Mouse (Mus musculus): Measurements from ENCODE around the gene Prr5l. TPM values are rescaled to one million over a fixed set of nuclear protein-coding genes. Genes with fewer than 3 reads are reported as not detected.

The Prr5l gene
- polyA plus RNA-seq, 1 experiment, result 0.43 TPM

DNA sequence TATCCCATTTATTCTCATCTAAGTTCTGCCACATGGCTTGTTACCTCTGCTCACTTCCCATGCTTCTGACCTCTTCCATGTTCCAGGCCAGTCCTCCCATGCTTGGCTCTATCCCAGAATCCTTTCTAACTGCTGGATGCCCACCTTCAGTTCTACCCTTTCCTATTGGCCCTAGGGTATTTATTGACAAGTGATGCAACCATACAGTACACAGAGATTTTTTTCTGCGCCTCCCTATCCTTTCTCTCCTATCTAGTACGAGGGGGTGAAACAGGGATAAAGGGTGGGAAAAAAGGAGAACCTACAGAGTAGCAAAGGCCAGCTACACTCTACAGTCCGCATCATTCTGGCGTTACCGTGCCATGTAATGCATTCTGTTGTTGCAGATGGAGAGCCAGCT, 194.8 kb downstream of the Prr5l start:
- peaks cover 2% of the 10 kb centered on the region for H3K79me3 ChIP-seq (ENCODE audit: low read depth)
- no peaks in the 10 kb centered on the region for H3K27me3 ChIP-seq (ENCODE audit: control insufficient read depth, insufficient read depth, insufficient read length)
- no peak overlapping the region for H3K4me3 ChIP-seq (ENCODE audit: insufficient read depth, poor library complexity, severe bottlenecking)
- H3K79me2 ChIP-seq (ENCODE audit: control insufficient read depth, insufficient read depth), result peaks cover 6% of the 10 kb centered on the region
- peaks cover 77% of the 10 kb centered on the region for H3K36me3 ChIP-seq (ENCODE audit: control insufficient read depth, insufficient read depth)
- H3ac ChIP-seq (ENCODE audit: control insufficient read depth, insufficient read length, low read depth), result no peak overlapping the region
- TF ChIP-seq CTCF (IDR thresholded peaks at IDR 0.05; ENCODE audit: control insufficient read depth, insufficient read depth, insufficient read length), result no peak
- no peak for TF ChIP-seq USF1 (IDR thresholded peaks at IDR 0.05; ENCODE audit: low read depth)
- no peak for TF ChIP-seq CEBPB (IDR thresholded peaks at IDR 0.05; ENCODE audit: low read depth)
- no peak for TF ChIP-seq MYOD1 (IDR thresholded peaks at IDR 0.05; ENCODE audit: control insufficient read depth, insufficient read length, low read depth)
- TF ChIP-seq MAX (IDR thresholded peaks at IDR 0.05), result no peak
- no peak for TF ChIP-seq MYOG (IDR thresholded peaks at IDR 0.05; ENCODE audit: control insufficient read depth, extremely low read depth, insufficient read length)
- TF ChIP-seq FOSL1 (IDR thresholded peaks at IDR 0.05; ENCODE audit: insufficient read depth, low read length, poor library complexity, severe bottlenecking), result no peak

DNA sequence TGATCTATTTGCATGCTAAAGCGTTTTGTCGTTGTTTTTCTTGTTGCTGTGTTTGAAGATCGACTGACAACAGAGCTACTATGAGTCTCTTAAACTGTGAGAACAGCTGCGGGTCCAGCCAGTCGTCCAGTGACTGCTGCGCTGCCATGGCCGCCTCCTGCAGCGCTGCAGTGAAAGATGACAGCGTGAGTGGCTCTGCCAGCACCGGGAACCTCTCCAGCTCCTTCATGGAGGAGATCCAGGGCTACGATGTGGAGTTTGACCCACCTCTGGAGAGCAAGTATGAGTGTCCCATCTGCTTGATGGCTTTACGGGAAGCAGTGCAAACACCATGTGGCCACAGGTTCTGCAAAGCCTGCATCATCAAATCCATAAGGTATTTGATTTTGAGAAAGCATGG, 198.4 kb downstream of the Prr5l start:
- Histone ChIP-seq H3K79me3 (ENCODE audit: low read depth) (peaks cover 19% of the 10 kb centered on the region), H3K4me3 (ENCODE audit: insufficient read depth, poor library complexity, severe bottlenecking) (no peak overlapping the region), H3ac (ENCODE audit: control insufficient read depth, insufficient read length, low read depth) (no peak overlapping the region), H3K79me2 (ENCODE audit: control insufficient read depth, insufficient read depth) (peaks cover 42% of the 10 kb centered on the region), H3K27me3 (ENCODE audit: control insufficient read depth, insufficient read depth, insufficient read length) (no peaks in the 10 kb centered on the region), H3K36me3 (ENCODE audit: control insufficient read depth, insufficient read depth) (peaks cover 46% of the 10 kb centered on the region)
- TF ChIP-seq CTCF (IDR thresholded peaks at IDR 0.05; ENCODE audit: control insufficient read depth, insufficient read depth, insufficient read length) (no peak), CEBPB (IDR thresholded peaks at IDR 0.05; ENCODE audit: low read depth) (no peak), MYOG (IDR thresholded peaks at IDR 0.05; ENCODE audit: control insufficient read depth, extremely low read depth, insufficient read length) (no peak), MYOD1 (IDR thresholded peaks at IDR 0.05; ENCODE audit: control insufficient read depth, insufficient read length, low read depth) (no peak), FOSL1 (IDR thresholded peaks at IDR 0.05; ENCODE audit: insufficient read depth, low read length, poor library complexity, severe bottlenecking) (no peak), USF1 (IDR thresholded peaks at IDR 0.05; ENCODE audit: low read depth) (no peak), MAX (IDR thresholded peaks at IDR 0.05) (no peak)

DNA sequence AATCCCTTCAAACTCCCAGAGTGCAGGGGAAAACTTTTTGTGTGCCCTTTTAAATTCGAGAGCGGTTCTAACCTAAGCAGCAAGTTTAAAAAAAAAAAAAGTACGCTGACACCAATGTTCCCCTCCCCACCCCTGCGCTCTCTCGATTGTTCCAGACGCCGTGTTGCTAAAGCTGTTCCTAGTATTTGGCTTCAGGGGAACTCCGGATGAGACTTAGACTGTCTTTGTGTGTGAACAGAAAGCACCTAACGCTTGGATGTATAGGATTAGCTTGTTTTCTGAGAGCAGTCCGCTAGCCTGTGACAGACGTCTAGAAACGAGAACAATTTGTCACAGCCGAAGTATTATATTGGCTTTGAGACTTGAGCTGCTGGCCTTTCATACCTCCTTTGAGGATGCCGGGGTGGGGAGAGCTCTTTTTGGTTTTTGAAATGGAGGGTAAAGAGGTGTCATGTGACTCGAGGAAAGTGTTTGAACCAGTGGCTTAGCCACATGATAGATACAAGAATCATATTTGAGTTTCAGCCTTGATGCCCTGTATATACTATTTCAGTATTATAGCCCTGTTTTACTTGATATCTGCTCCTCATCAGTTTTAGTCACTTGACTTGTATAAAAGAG, 203.6 kb downstream of the Prr5l start:
- H3K4me3 ChIP-seq (ENCODE audit: insufficient read depth, poor library complexity, severe bottlenecking), result peak overlapping the region; percentile 95
- H3K36me3 ChIP-seq (ENCODE audit: control insufficient read depth, insufficient read depth), result peaks cover 13% of the 10 kb centered on the region
- peaks cover 28% of the 10 kb centered on the region for H3K79me3 ChIP-seq (ENCODE audit: low read depth)
- peak overlapping the region; percentile 63 for H3ac ChIP-seq (ENCODE audit: control insufficient read depth, insufficient read length, low read depth)
- peaks cover 54% of the 10 kb centered on the region for H3K79me2 ChIP-seq (ENCODE audit: control insufficient read depth, insufficient read depth)
- TF ChIP-seq USF1 (IDR thresholded peaks at IDR 0.05; ENCODE audit: low read depth) (peak; percentile 47), MAX (IDR thresholded peaks at IDR 0.05) (no peak)
- H3K27me3 ChIP-seq (ENCODE audit: control insufficient read depth, insufficient read depth, insufficient read length), result peaks cover 13% of the 10 kb centered on the region

DNA sequence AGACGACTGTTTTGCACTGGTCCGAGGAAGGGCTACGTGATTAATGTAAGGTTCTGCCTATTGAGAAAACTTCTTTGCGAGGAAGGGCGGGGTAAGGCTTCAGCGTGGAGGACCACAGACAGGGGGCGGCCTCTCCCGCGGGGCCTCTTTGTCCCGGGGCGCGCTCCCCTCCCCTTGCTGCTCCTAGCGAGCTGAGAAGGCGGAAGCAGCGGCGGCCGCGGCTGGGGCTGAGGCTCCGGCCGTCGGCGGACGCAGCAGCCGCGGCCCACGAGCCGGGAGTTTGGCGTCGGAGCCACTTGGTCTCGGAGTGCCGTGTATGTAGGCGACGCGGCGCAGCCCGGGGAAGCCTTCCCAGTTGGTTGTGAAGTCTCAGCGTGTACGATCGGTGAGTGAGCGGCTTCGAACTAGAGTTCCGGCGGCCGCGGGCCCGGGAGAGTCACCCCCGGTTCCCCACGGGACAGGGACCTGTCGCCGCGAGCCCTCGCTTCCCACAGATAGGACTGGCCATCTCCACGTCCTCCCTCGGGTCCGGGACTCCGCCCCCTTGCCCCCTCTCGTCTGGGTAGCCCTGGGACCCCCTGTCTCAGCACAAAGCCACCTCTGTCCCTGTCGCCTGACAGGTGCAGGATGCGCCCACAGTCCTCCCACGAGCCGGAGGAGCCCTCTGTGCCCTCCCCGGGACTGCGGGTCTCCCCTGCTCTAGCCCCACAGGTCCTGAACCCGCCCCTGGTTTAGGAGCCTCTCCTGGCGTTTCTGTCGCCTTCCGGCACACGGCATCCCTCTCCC, 204.4 kb downstream of the Prr5l start, which contains the start of gene Traf6:
Gene Traf6 (plus strand): TSS at position 194 of the 786 bp plus-strand sequence.
- Histone ChIP-seq H3K79me2 (ENCODE audit: control insufficient read depth, insufficient read depth) (peaks cover 52% of the 10 kb centered on the region), H3K36me3 (ENCODE audit: control insufficient read depth, insufficient read depth) (peaks cover 4% of the 10 kb centered on the region), H3K27me3 (ENCODE audit: control insufficient read depth, insufficient read depth, insufficient read length) (peaks cover 19% of the 10 kb centered on the region), H3K79me3 (ENCODE audit: low read depth) (peaks cover 28% of the 10 kb centered on the region), H3ac (ENCODE audit: control insufficient read depth, insufficient read length, low read depth) (peak within 1 kb of the TSS; percentile 93), H3K4me3 (ENCODE audit: insufficient read depth, poor library complexity, severe bottlenecking) (peak within 1 kb of the TSS; percentile 95)
- no peak for TF ChIP-seq MYOG (IDR thresholded peaks at IDR 0.05; ENCODE audit: control insufficient read depth, extremely low read depth, insufficient read length)
- TF ChIP-seq CEBPB (IDR thresholded peaks at IDR 0.05; ENCODE audit: low read depth), result no peak
- peak; percentile 90 for TF ChIP-seq CTCF (IDR thresholded peaks at IDR 0.05; ENCODE audit: control insufficient read depth, insufficient read depth, insufficient read length)

DNA sequence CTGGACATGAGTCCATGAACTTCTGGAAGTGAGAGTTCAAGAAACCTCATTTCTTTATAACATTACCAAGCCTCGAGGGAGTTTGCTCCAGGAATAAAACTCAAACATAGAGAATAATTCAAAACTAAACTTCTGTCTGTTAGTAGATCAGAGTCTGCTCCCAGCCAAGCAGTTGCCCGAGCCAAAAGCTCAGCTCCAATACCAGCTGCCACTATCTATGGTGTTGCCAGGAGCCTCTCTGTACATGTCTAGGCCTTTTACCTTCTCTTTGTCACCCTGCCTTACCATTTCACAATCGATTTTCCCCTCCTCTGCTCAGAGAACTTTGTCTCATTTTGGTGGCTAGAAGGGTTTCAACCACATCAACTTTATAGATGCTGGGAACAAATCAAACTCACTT, 209.3 kb downstream of the Prr5l start:
- H3K79me2 ChIP-seq (ENCODE audit: control insufficient read depth, insufficient read depth), result peaks cover 4% of the 10 kb centered on the region

More for the DNA sequence above, 209.3 kb downstream of the Prr5l start:
- no peak for TF ChIP-seq USF1 (IDR thresholded peaks at IDR 0.05; ENCODE audit: low read depth)
- TF ChIP-seq MAX (IDR thresholded peaks at IDR 0.05), result no peak
- TF ChIP-seq MYOD1 (IDR thresholded peaks at IDR 0.05; ENCODE audit: control insufficient read depth, insufficient read length, low read depth), result no peak
- no peak for TF ChIP-seq CTCF (IDR thresholded peaks at IDR 0.05; ENCODE audit: control insufficient read depth, insufficient read depth, insufficient read length)
- no peak for TF ChIP-seq CEBPB (IDR thresholded peaks at IDR 0.05; ENCODE audit: low read depth)
- no peak for TF ChIP-seq MYOG (IDR thresholded peaks at IDR 0.05; ENCODE audit: control insufficient read depth, extremely low read depth, insufficient read length)
- no peak for TF ChIP-seq FOSL1 (IDR thresholded peaks at IDR 0.05; ENCODE audit: insufficient read depth, low read length, poor library complexity, severe bottlenecking)
- Histone ChIP-seq H3ac (ENCODE audit: control insufficient read depth, insufficient read length, low read depth) (no peak overlapping the region), H3K36me3 (ENCODE audit: control insufficient read depth, insufficient read depth) (no peaks in the 10 kb centered on the region), H3K27me3 (ENCODE audit: control insufficient read depth, insufficient read depth, insufficient read length) (peaks cover 30% of the 10 kb centered on the region), H3K4me3 (ENCODE audit: insufficient read depth, poor library complexity, severe bottlenecking) (no peak overlapping the region), H3K79me3 (ENCODE audit: low read depth) (peaks cover under 1% of the 10 kb centered on the region)
